Mouse (Mus musculus) brain, embryonic 14.5 days (tissue): ENCODE results near the gene Ccl4.

Experiments used
- CTCF ChIP-seq: fragments of 200-500 bp; IDR thresholded peaks from 2 replicates; pipeline ENCODE4 v1.5.1; 2012; ENCODE audit warnings: inconsistent platforms, mild to moderate bottlenecking, moderate library complexity, borderline replicate concordance; ENCODE audit not compliant: insufficient read depth, insufficient read length; ENCODE audit errors: extremely low read depth
- POLR2A ChIP-seq: fragments of 200-500 bp; IDR thresholded peaks from 2 replicates; pipeline ENCODE4 v1.6.1; 2012; ENCODE audit warnings: mild to moderate bottlenecking, inconsistent platforms, borderline replicate concordance; ENCODE audit not compliant: poor library complexity, insufficient read depth, insufficient read length, severe bottlenecking; ENCODE audit errors: extremely low read depth

GRCm38 (mm10) chr11:83616586-83616985, 45.8 kb upstream of the Ccl4 start:
- no peak for TF ChIP-seq POLR2A
- TF ChIP-seq CTCF, result no peak
